Mouse (Mus musculus) heart, adult 2 months (tissue): ENCODE results near the gene Gm37240.

ENCODE experiments used
- CTCF ChIP-seq: fragments of 200-600 bp; IDR thresholded peaks from 2 replicates; pipeline ENCODE4 v1.8.1; 2022; ENCODE audit warnings: antibody characterized with exemption, mild to moderate bottlenecking, moderate library complexity
- EP300 ChIP-seq: fragments of 200-500 bp; IDR thresholded peaks from 2 replicates; pipeline ENCODE4 v1.6.1; 2011; ENCODE audit warnings: low read depth, low read length, control low read depth; ENCODE audit not compliant: insufficient read depth
- POLR2A ChIP-seq: fragments of 200-500 bp; IDR thresholded peaks from 2 replicates; pipeline ENCODE4 v1.6.1; 2011; ENCODE audit warnings: mild to moderate bottlenecking, low read depth, low read length, control low read depth; ENCODE audit not compliant: insufficient read depth

DNA sequence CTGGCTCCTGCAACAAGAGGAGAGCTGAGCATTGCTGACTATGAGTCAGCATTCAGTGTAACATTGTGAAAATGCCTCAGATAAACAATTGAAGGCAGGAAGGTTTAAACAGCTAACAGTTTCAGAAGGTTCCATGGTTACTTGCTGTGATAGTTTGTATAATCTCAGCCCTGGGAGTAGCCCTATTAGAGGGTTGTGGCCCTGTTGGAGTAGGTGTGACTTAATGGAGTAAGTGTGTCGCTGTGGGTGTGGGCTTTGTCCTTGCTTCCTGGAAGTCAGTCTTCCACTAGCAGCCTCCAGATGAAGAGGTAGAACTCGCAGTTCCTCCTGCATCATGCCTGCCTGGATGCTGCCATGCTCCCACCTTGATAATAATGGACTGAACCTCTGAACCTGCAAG, 430.3 kb downstream of the Gm37240 start:
- TF ChIP-seq CTCF (no peak), POLR2A (no peak), EP300 (no peak)
